Mouse (Mus musculus): Measurements from ENCODE around the gene Slc38a1.

- TF ChIP-seq CTCF (IDR thresholded peaks at IDR 0.05; ENCODE audit: borderline replicate concordance, control insufficient read depth, extremely low read depth, insufficient read depth, low read length, poor library complexity) (no peak), POLR2A (IDR thresholded peaks at IDR 0.05; ENCODE audit: control insufficient read depth, extremely low read depth, insufficient read depth, low read length, poor library complexity) (no peak)
Measured at GRCm38 (mm10) chr15:96602043-96602442, 40.7 kb downstream of the Slc38a1 start.

Measured in thymus, adult 2 months (tissue).